Comparison of ENCODE assay signal across 8 mouse cellular contexts in the genomic region with DNA sequence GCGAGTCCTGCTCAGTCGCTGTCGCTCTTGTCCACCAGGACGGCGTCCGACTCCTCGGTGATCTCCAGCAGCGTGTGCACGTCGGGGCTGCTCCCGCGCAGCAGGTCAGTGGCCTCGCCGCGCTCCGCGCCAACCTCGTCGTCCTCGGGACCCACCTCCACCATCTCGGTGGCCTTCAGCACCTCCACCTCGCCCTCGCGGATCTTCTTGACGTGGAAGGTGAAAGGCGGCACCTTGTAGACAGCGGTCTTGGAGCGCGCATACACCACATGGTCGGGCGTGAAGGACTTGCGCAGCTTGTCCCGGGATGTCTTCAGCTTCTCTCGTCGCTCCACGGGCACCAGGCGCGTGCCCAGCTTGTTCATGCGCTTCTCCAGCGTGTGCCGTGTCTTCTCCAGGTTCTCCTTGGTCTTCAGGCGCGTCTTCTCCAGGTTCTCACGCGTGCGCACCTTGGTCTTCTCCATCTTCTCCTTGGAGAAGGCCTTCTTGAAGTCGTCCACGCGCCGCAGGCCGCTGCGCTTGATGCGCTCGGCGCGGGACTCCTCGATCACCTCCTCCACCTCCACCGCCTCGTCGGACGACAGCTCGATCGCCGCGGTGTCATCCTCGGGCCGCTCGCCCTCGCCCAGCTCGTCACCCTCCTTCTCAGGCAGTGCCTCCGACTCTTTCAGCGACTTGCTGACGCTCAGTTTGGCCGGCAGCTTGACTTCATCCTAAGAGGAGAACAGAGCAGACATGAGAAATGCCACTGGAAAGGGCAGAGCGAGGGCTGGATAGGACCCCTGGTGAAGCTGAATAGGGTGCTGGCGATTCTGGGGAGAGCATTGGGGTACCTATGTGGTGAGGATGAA. TPM values are rescaled to one million over a fixed set of nuclear protein-coding genes. Genes with fewer than 3 reads are reported as not detected.
DNase-seq lines count a peak whose midpoint lies in the region; ATAC-seq and TF ChIP-seq lines count a peak whose summit lies in the region.

No protein-coding gene starts in this region.

- no peak overlapping the region for H3K27ac ChIP-seq in liver, embryonic 11.5 days (ENCODE audit: low read depth, low read length)
- no peak overlapping the region for H3K27ac ChIP-seq in liver, postnatal 0 days (ENCODE audit: low read depth)
- no peak overlapping the region for H3K27ac ChIP-seq in forebrain, embryonic 10.5 days
- no peak overlapping the region for H3K27ac ChIP-seq in intestine, postnatal 0 days (ENCODE audit: low read depth, low read length)
- no peak overlapping the region for H3K27ac ChIP-seq in neural tube, embryonic 14.5 days (ENCODE audit: low read depth, low read length)

- no peak overlapping the region for H3K9ac ChIP-seq in liver, embryonic 11.5 days (ENCODE audit: low read depth, low read length)
- no peak overlapping the region for H3K9ac ChIP-seq in liver, postnatal 0 days (replicated peaks)
- no peak overlapping the region for H3K9ac ChIP-seq in intestine, postnatal 0 days (ENCODE audit: low read depth, low read length)
- H3K9ac ChIP-seq in neural tube, embryonic 14.5 days (replicated peaks; ENCODE audit: low read depth, low read length): 0 out of 2 replicates have a peak overlapping the region, but pooled peaks have one; percentile 11

- TF ChIP-seq CTCF in liver, postnatal 0 days (IDR thresholded peaks at IDR 0.05; ENCODE audit: low read depth): no peak
- TF ChIP-seq CTCF in intestine, postnatal 0 days (IDR thresholded peaks at IDR 0.05; ENCODE audit: low read depth): no peak

- H3K4me2 ChIP-seq in liver, embryonic 11.5 days: peak overlapping the region; percentile 60
- H3K4me2 ChIP-seq in liver, postnatal 0 days (ENCODE audit: low read depth, low read length): no peak overlapping the region
- H3K4me2 ChIP-seq in intestine, postnatal 0 days (replicated peaks; ENCODE audit: low read depth): peak overlapping the region; percentile 51
- H3K4me2 ChIP-seq in neural tube, embryonic 14.5 days (ENCODE audit: low read depth, low read length): peak overlapping the region; percentile 35

- no peaks in the 10 kb centered on the region for H3K9me3 ChIP-seq in liver, embryonic 11.5 days (ENCODE audit: control insufficient read depth, low read length)
- no peaks in the 10 kb centered on the region for H3K9me3 ChIP-seq in liver, postnatal 0 days (ENCODE audit: low read length)
- H3K9me3 ChIP-seq in forebrain, embryonic 10.5 days: no peaks in the 10 kb centered on the region
- H3K9me3 ChIP-seq in intestine, postnatal 0 days (ENCODE audit: control insufficient read depth): no peaks in the 10 kb centered on the region
- H3K9me3 ChIP-seq in neural tube, embryonic 14.5 days (ENCODE audit: control insufficient read depth, low read length): no peaks in the 10 kb centered on the region

- no peak for TF ChIP-seq EP300 in liver, postnatal 0 days (IDR thresholded peaks at IDR 0.05; ENCODE audit: low read depth)

- no peaks in the 10 kb centered on the region for H3K36me3 ChIP-seq in liver, embryonic 11.5 days (ENCODE audit: control insufficient read depth, insufficient read depth, low read length)
- H3K36me3 ChIP-seq in liver, postnatal 0 days (replicated peaks; ENCODE audit: insufficient read depth, low read length): peaks cover 3% of the 10 kb centered on the region; the same call in 1 of the 2 replicates
- no peaks in the 10 kb centered on the region for H3K36me3 ChIP-seq in forebrain, embryonic 10.5 days (replicated peaks)
- H3K36me3 ChIP-seq in intestine, postnatal 0 days (ENCODE audit: control insufficient read depth, insufficient read depth): peaks cover 16% of the 10 kb centered on the region; the same call in 1 of the 2 replicates
- H3K36me3 ChIP-seq in neural tube, embryonic 14.5 days (ENCODE audit: control insufficient read depth, insufficient read depth, low read length): no peaks in the 10 kb centered on the region

- H3K4me3 ChIP-seq in liver, embryonic 11.5 days (ENCODE audit: low read depth, low read length): peak overlapping the region; percentile 34
- H3K4me3 ChIP-seq in liver, postnatal 0 days (ENCODE audit: low read depth, low read length): no peak overlapping the region
- peak overlapping the region; percentile 42 for H3K4me3 ChIP-seq in forebrain, embryonic 10.5 days
- peak overlapping the region; percentile 25 for H3K4me3 ChIP-seq in intestine, postnatal 0 days (ENCODE audit: low read depth, low read length)
- H3K4me3 ChIP-seq in neural tube, embryonic 14.5 days (ENCODE audit: low read depth, low read length): peak overlapping the region; percentile 18; the same call in 1 of the 2 replicates

- peaks cover 17% of the 10 kb centered on the region for H3K27me3 ChIP-seq in liver, embryonic 11.5 days (replicated peaks; ENCODE audit: control insufficient read depth, insufficient read depth, low read length)
- H3K27me3 ChIP-seq in liver, postnatal 0 days (ENCODE audit: insufficient read depth, low read length): no peaks in the 10 kb centered on the region
- peaks cover 58% of the 10 kb centered on the region for H3K27me3 ChIP-seq in forebrain, embryonic 10.5 days (ENCODE audit: poor library complexity, severe bottlenecking)
- peaks cover 10% of the 10 kb centered on the region; the same call in 1 of the 2 replicates for H3K27me3 ChIP-seq in intestine, postnatal 0 days (replicated peaks; ENCODE audit: control insufficient read depth, insufficient read depth, low read length)
- H3K27me3 ChIP-seq in neural tube, embryonic 14.5 days (ENCODE audit: control insufficient read depth, insufficient read depth, low read length): peaks cover 21% of the 10 kb centered on the region

- WGBS in liver, embryonic 11.5 days: 38% methylated on average over 76 of the region's 76 CpGs
- WGBS in liver, postnatal 0 days (ENCODE audit: insufficient replicate concordance): 57% methylated on average over 76 of the region's 76 CpGs
- 7% methylated on average over 76 of the region's 76 CpGs for WGBS in forebrain, embryonic 10.5 days
- 33% methylated on average over 76 of the region's 76 CpGs for WGBS in intestine, postnatal 0 days
- WGBS in neural tube, embryonic 14.5 days: 8% methylated on average over 75 of the region's 76 CpGs

- no peak for ATAC-seq in liver, embryonic 11.5 days (replicated peaks; ENCODE audit: low FRiP score)
- ATAC-seq in liver, postnatal 0 days: no peak
- no peak for ATAC-seq in intestine, postnatal 0 days
- ATAC-seq in neural tube, embryonic 14.5 days (ENCODE audit: low read depth): no peak

- no peak for DNase-seq in liver, embryonic 11.5 days (ENCODE audit: low spot score)
- no peak for DNase-seq in liver, postnatal 0 days
- peak; percentile 25 for DNase-seq in forebrain, embryonic 10.5 days (ENCODE audit: extremely low spot score, low spot score)
- DNase-seq in thymus, postnatal 0 days (ENCODE audit: low spot score): no peak
- no peak for DNase-seq in MN1 (ENCODE audit: low spot score)
- no peak for DNase-seq in gastrocnemius, postnatal 25 days

- H3K4me1 ChIP-seq in liver, embryonic 11.5 days (replicated peaks; ENCODE audit: control insufficient read depth, insufficient read depth, low read length): peaks cover 35% of the 10 kb centered on the region
- peaks cover 15% of the 10 kb centered on the region for H3K4me1 ChIP-seq in liver, postnatal 0 days (ENCODE audit: insufficient read depth)
- H3K4me1 ChIP-seq in forebrain, embryonic 10.5 days: peaks cover 18% of the 10 kb centered on the region
- H3K4me1 ChIP-seq in intestine, postnatal 0 days (replicated peaks; ENCODE audit: control insufficient read depth, insufficient read depth, low read length): peaks cover 7% of the 10 kb centered on the region; the same call in 1 of the 2 replicates
- peaks cover 6% of the 10 kb centered on the region; the same call in 1 of the 2 replicates for H3K4me1 ChIP-seq in neural tube, embryonic 14.5 days (ENCODE audit: control insufficient read depth, insufficient read depth, low read length)

RNA-seq across cellular contexts. Expression of gene Cavin1, which starts 11.8 kb away (rescaled TPM):
- polyA plus RNA-seq in liver, embryonic 11.5 days (2014; fragmentation: Nextera tagmentation; extraction: Ambion mirVana): 22.6 and 23.3 TPM in 2 replicates
- polyA plus RNA-seq in liver, postnatal 0 days (2015; fragmentation: Nextera tagmentation; extraction: Ambion mirVana): 27.5 and 28.5 TPM in 2 replicates
- polyA plus RNA-seq in forebrain, embryonic 10.5 days (2016; fragmentation: Nextera tagmentation; extraction: Ambion mirVana): 16.1 and 16.6 TPM in 2 replicates
- polyA plus RNA-seq in intestine, postnatal 0 days (2015; fragmentation: Nextera tagmentation; extraction: Ambion mirVana): 191 and 207 TPM in 2 replicates
- 5.3 and 20.4 TPM in 2 replicates for polyA plus RNA-seq in neural tube, embryonic 14.5 days (2014; fragmentation: Nextera tagmentation; extraction: Ambion mirVana)
- polyA plus RNA-seq in thymus, postnatal 0 days (2015; fragmentation: Nextera tagmentation; extraction: Ambion mirVana): 61.0 and 64.2 TPM in 2 replicates
- total RNA-seq in gastrocnemius, postnatal 25 days (2021): 100 to 1,000 TPM; 175 to 196 TPM

RNA-seq across cellular contexts. Expression of gene Stat3, which starts 19.5 kb away (rescaled TPM):
- polyA plus RNA-seq in liver, embryonic 11.5 days (2014; fragmentation: Nextera tagmentation; extraction: Ambion mirVana): 52.9 and 57.3 TPM in 2 replicates
- 44.9 and 53.7 TPM in 2 replicates for polyA plus RNA-seq in liver, postnatal 0 days (2015; fragmentation: Nextera tagmentation; extraction: Ambion mirVana)
- polyA plus RNA-seq in forebrain, embryonic 10.5 days (2016; fragmentation: Nextera tagmentation; extraction: Ambion mirVana): 15.0 and 15.6 TPM in 2 replicates
- 61.2 and 68.6 TPM in 2 replicates for polyA plus RNA-seq in intestine, postnatal 0 days (2015; fragmentation: Nextera tagmentation; extraction: Ambion mirVana)
- 45.6 and 77.7 TPM in 2 replicates for polyA plus RNA-seq in neural tube, embryonic 14.5 days (2014; fragmentation: Nextera tagmentation; extraction: Ambion mirVana)
- polyA plus RNA-seq in thymus, postnatal 0 days (2015; fragmentation: Nextera tagmentation; extraction: Ambion mirVana): 79.7 and 84.2 TPM in 2 replicates
- 10 to 100 TPM; 32.5 to 49.5 TPM for total RNA-seq in gastrocnemius, postnatal 25 days (2021)

RNA-seq across cellular contexts. Expression of gene Atp6v0a1, which starts 50.4 kb away (rescaled TPM):
- 55.4 and 60.0 TPM in 2 replicates for polyA plus RNA-seq in liver, embryonic 11.5 days (2014; fragmentation: Nextera tagmentation; extraction: Ambion mirVana)
- polyA plus RNA-seq in liver, postnatal 0 days (2015; fragmentation: Nextera tagmentation; extraction: Ambion mirVana): 25.0 and 29.4 TPM in 2 replicates
- polyA plus RNA-seq in forebrain, embryonic 10.5 days (2016; fragmentation: Nextera tagmentation; extraction: Ambion mirVana): 34.5 and 36.9 TPM in 2 replicates
- 62.1 and 67.2 TPM in 2 replicates for polyA plus RNA-seq in intestine, postnatal 0 days (2015; fragmentation: Nextera tagmentation; extraction: Ambion mirVana)
- polyA plus RNA-seq in neural tube, embryonic 14.5 days (2014; fragmentation: Nextera tagmentation; extraction: Ambion mirVana): 147 and 175 TPM in 2 replicates
- 17.6 and 19.1 TPM in 2 replicates for polyA plus RNA-seq in thymus, postnatal 0 days (2015; fragmentation: Nextera tagmentation; extraction: Ambion mirVana)
- 10 to 100 TPM; 56.9 to 60.0 TPM for total RNA-seq in gastrocnemius, postnatal 25 days (2021)
